Mouse (Mus musculus): ENCODE results near the gene Casd1.

Gene Casd1

GRCm38 (mm10) chr6:4600658-4601296 lies at the start of gene Casd1:
Casd1 (plus strand) TSS chr6:4600839.
- DNase-seq (ENCODE audit: extremely low read depth, low read depth, low spot score) = no peak

- no peak for DNase-seq (ENCODE audit: extremely low read depth, low read depth, low spot score)
These were observed 45.3 kb upstream of the Casd1 start for GRCm38 (mm10) chr6:4555366-4555765.

- no peak for DNase-seq (ENCODE audit: extremely low read depth, low read depth, low spot score)
These were observed 43.6 kb upstream of the Casd1 start for GRCm38 (mm10) chr6:4557086-4557485.

- DNase-seq (ENCODE audit: extremely low read depth, low read depth, low spot score) = no peak
These were observed 43.0 kb upstream of the Casd1 start for GRCm38 (mm10) chr6:4557678-4558077.

GRCm38 (mm10) chr6:4561156-4561555 lies 39.5 kb upstream of the Casd1 start:
- no peak for DNase-seq (ENCODE audit: extremely low read depth, low read depth, low spot score)

GRCm38 (mm10) chr6:4561621-4562020 lies 39.0 kb upstream of the Casd1 start:
- DNase-seq (ENCODE audit: extremely low read depth, low read depth, low spot score) = no peak

- DNase-seq (ENCODE audit: extremely low read depth, low read depth, low spot score) = no peak
These were observed 38.2 kb upstream of the Casd1 start for GRCm38 (mm10) chr6:4562401-4562800.

- no peak for DNase-seq (ENCODE audit: extremely low read depth, low read depth, low spot score)
These were observed 37.2 kb upstream of the Casd1 start for GRCm38 (mm10) chr6:4563477-4563876.

- DNase-seq (ENCODE audit: extremely low read depth, low read depth, low spot score) = no peak
These were observed 30.2 kb upstream of the Casd1 start for GRCm38 (mm10) chr6:4570412-4570811.

- no peak for DNase-seq (ENCODE audit: extremely low read depth, low read depth, low spot score)
These were observed 22.9 kb upstream of the Casd1 start for GRCm38 (mm10) chr6:4577756-4578155.

- no peak for DNase-seq (ENCODE audit: extremely low read depth, low read depth, low spot score)
These were observed 22.3 kb upstream of the Casd1 start for GRCm38 (mm10) chr6:4578343-4578742.

- no peak for DNase-seq (ENCODE audit: extremely low read depth, low read depth, low spot score)
These were observed 21.0 kb upstream of the Casd1 start for GRCm38 (mm10) chr6:4579620-4580019.

GRCm38 (mm10) chr6:4583485-4583884 lies 17.2 kb upstream of the Casd1 start:
- DNase-seq (ENCODE audit: extremely low read depth, low read depth, low spot score) = no peak

GRCm38 (mm10) chr6:4587946-4588345 lies 12.7 kb upstream of the Casd1 start:
- DNase-seq (ENCODE audit: extremely low read depth, low read depth, low spot score) = no peak

GRCm38 (mm10) chr6:4588722-4589121 lies 11.9 kb upstream of the Casd1 start:
- DNase-seq (ENCODE audit: extremely low read depth, low read depth, low spot score) = no peak

- DNase-seq (ENCODE audit: extremely low read depth, low read depth, low spot score) = no peak
These were observed 10.6 kb upstream of the Casd1 start for GRCm38 (mm10) chr6:4590089-4590488.

- no peak for DNase-seq (ENCODE audit: extremely low read depth, low read depth, low spot score)
These were observed 2.9 kb upstream of the Casd1 start for GRCm38 (mm10) chr6:4597711-4598110.

GRCm38 (mm10) chr6:4600085-4600657 lies 468 bp upstream of the Casd1 start:
- no peak for DNase-seq (ENCODE audit: extremely low read depth, low read depth, low spot score)

GRCm38 (mm10) chr6:4601297-4601931 lies 775 bp downstream of the Casd1 start:
- DNase-seq (ENCODE audit: extremely low read depth, low read depth, low spot score) = no peak

- DNase-seq (ENCODE audit: extremely low read depth, low read depth, low spot score) = no peak
These were observed 1.4 kb downstream of the Casd1 start for GRCm38 (mm10) chr6:4602012-4602411.

GRCm38 (mm10) chr6:4606394-4606793 lies 5.8 kb downstream of the Casd1 start:
- DNase-seq (ENCODE audit: extremely low read depth, low read depth, low spot score) = no peak

GRCm38 (mm10) chr6:4610216-4610896 lies 9.7 kb downstream of the Casd1 start:
- no peak for DNase-seq (ENCODE audit: extremely low read depth, low read depth, low spot score)
